Mouse (Mus musculus): Measurements from ENCODE around the gene Myo1f. TPM values are rescaled to one million over a fixed set of nuclear protein-coding genes. Genes with fewer than 3 reads are reported as not detected.
A peak's percentile ranks its signal among the peaks of the same experiment; 100 is the strongest.
"Not testable (repeated sequence)": the region's sequence is repeated elsewhere in the genome, so short reads cannot be mapped to it uniquely, and the experiment has no call there.

Gene Myo1f
- total RNA-seq, 2 experiments from 2014 or later: 2.2 to 2.8 TPM

GRCm38 (mm10) chr17:33564599-33564998 lies 9.1 kb downstream of the Myo1f start:
- intact Hi-C loops (cut with DNase I): no loop called here
- DNase-seq: no peak

DNA sequence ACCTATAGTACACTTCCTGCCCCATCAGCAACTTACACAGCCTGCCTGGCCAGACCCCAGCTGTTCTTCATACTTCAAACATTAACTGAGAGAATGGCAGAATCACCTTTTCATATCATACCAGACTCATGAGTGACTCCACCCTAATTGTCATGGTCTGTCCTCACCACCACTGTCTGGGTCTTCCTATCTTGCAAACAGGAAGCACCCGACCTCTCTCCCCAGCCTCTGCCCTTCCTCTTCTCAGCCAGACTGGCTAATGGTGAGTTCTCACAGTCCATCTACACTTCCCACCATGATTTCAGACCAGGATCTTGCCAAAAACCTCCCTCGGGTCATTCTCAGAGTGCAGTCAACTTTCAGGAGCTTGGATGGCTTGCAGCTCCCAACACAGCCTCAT lies 10.7 kb downstream of the Myo1f start:
- intact Hi-C loops (cut with DNase I): no loop called here
- no peak for DNase-seq

- DNase-seq: no peak
Observed at GRCm38 (mm10) chr17:33584061-33584460, 28.6 kb downstream of the Myo1f start.

DNA sequence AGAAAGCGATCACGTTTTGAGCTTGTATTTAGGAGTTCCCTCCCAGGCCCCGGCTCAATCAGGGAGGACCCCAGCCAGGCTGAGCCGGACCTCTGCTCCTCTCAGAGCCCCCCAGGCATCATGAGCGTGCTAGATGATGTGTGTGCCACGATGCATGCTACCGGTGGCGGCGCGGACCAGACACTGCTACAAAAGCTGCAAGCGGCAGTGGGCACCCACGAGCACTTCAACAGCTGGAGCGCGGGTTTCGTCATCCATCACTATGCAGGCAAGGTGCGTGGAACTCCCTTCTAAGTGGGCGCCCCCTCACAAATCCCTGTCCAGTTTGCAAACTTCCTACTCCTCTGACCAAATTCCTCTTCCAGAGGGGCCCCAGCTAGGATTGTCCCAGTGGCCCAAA lies 30.5 kb downstream of the Myo1f start:
- intact Hi-C loops (cut with DNase I): no loop called here
- DNase-seq: no peak

More at GRCm38 (mm10) chr17:33584061-33584460, 28.6 kb downstream of the Myo1f start:
- intact Hi-C loops (cut with DNase I): no loop called here

- no peak for DNase-seq
- intact Hi-C loops (cut with DNase I): no loop called here
Observed at GRCm38 (mm10) chr17:33597271-33597670, 41.8 kb downstream of the Myo1f start.

DNA sequence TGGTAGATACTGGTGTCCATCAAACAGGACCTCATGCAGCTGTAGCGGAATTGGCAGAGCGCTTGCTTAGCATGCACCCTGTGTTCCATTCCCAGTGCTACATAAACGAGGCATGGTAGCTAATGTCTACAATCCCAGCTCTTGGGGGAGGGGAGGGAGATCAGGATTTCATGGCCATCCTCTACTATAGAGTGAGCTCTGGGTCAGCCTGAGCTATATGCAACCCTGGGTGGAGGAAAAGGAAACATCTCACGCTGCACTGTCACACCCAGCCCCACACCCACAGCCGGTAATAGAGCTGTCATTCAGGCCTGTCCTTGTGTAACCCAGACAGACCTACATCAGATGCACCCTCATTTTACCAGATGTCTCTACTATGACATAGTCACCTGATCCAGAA lies 43.0 kb downstream of the Myo1f start:
- no peak for DNase-seq
- intact Hi-C loops (cut with DNase I): no loop called here

- DNase-seq: no peak
- intact Hi-C loops (cut with DNase I): no loop called here
Observed at GRCm38 (mm10) chr17:33599836-33600475, 44.4 kb downstream of the Myo1f start.

DNA sequence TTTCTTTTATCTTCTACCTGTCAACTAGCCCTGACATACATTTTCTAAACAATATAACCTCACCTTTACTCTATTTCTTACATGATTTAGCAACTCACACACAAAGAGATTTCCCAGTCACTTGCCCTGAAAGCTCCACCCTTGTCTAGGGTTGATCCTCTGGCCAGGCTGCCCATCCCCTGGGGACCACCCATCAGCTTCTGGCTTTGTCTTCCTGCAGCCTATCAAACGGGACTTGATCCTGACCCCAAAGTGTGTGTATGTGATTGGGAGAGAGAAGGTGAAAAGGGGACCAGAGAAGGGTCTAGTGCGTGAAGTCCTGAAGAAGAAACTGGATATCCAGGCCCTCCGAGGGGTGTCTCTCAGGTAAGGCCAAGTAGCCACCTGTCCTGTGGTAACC lies 45.3 kb downstream of the Myo1f start:
- DNase-seq: no peak
- intact Hi-C loops (cut with DNase I): no loop called here

- no peak for DNase-seq
- intact Hi-C loops (cut with DNase I): no loop called here
Observed at GRCm38 (mm10) chr17:33601947-33602346, 46.4 kb downstream of the Myo1f start.

- intact Hi-C loops (cut with DNase I): no loop called here
- no peak for DNase-seq
Observed at GRCm38 (mm10) chr17:33607273-33607672, 51.8 kb downstream of the Myo1f start.

DNA sequence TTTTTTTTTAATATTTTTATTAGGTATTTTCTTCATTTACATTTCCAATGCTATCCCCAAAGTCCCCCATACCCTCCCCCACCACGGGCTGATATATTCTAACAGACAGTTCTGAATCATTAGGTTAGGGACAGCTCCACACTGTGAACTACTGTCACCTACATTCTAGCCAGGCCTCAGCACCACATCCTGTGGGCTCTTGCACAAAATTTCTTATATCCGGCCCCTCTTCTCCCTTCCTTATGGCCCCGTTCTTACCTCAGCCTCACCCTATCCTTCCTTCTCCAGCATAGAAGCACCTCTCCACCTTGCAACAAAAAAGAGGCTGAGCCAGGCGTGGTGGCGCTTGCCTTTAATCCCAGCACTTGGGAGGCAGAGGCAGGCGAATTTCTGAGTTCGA lies 55.0 kb downstream of the Myo1f start:
- intact Hi-C loops (cut with DNase I): no loop called here

DNA sequence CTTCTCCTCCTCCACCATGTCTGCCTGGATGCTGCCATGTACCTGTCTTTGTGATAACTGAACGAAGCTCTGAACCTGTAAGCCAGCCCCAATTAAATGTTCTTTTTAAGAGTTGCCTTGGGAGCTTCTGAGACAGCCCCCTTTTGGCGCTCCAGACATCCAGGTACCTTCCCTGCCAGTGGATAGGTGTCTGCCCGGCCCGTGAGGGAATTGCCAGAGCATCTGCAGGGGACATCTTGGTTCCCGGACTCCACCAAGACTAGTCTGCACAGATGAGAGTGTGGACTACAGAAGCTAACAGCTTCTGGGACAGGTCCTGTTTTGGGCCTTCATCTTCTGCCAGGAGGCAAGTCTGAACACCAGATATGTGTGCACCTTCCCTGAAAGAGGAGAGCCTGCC lies 58.2 kb downstream of the Myo1f start:
- intact Hi-C loops (cut with DNase I); DNase-seq: not testable (repeated sequence)

More for the DNA sequence above, 55.0 kb downstream of the Myo1f start:
- DNase-seq: no peak

DNA sequence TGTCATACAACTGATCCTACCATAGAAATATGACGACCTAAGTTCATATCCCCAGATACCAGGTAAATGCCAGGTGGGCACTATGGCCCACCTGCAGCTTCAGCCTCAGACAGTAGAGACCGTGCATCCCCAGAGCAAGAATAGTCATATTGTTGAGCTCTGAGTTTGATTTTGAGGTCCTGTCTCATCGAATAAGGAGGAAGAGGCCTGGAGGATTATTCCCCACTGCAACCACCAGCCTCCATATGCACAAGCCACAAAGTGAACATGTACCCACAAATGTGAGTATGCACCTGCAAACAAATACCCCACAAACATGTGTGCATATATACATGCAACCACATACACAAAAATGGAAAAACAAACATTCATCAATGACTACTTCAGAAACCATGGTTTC lies 71.8 kb downstream of the Myo1f start:
- intact Hi-C loops (cut with DNase I): no loop called here
- DNase-seq: no peak

DNA sequence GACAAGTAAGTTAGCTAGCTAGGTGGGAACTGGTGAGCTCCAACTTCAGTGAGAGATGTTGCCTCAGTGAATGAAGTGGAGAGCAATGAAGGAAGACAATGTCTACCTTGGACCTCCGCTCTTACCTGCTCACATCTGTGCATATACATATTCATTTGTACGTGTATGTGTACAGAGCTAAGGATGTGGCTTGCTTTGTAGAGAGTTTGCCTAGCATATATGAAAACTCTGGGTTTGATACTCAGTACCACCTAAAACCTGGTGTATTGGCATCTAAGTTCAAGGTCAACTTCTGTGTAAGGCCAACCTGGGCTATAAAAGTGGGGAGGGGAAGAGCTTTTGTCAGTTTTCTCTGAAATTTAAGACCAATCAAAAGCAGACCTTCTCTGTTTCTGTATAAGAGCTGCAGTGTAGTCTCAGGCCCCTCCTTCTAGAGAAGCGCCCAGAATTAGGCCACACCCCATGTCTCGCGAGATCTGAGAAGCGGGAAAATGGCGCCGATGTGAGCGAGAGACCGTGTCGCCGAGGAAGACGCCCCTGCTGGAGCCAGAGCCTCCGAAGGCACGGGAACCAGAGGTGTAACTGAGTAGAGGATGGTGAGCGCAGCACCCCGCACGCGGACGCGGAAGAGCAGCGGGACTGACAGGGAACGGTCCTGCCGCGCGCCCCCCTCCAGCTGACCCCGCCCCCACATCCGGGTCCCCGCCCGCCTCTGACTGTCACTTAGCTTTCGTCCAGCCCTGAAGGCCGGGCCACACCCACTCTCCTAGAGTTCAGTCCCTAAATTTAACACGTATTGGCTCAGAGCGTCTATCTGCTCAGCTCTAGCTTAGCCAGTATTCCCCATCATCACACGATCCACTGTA lies 73.3 kb downstream of the Myo1f start, which contains the start of gene Zfp414:
Zfp414 (plus strand) TSS at position 470 of the 866 bp plus-strand sequence.
- DNase-seq: peak; percentile 93 to 98
- intact Hi-C loops (cut with DNase I): no loop called here

- intact Hi-C loops (cut with DNase I): no loop called here
- DNase-seq: no peak
Observed at GRCm38 (mm10) chr17:33629487-33630125, 74.1 kb downstream of the Myo1f start.

GRCm38 (mm10) chr17:33630171-33630895 lies 74.8 kb downstream of the Myo1f start:
- no peak for DNase-seq
- intact Hi-C loops (cut with DNase I): no loop called here

GRCm38 (mm10) chr17:33631236-33631635 lies 75.7 kb downstream of the Myo1f start:
- no peak for DNase-seq
- intact Hi-C loops (cut with DNase I): no loop called here

GRCm38 (mm10) chr17:33631796-33632195 lies 76.3 kb downstream of the Myo1f start:
- intact Hi-C loops (cut with DNase I): no loop called here

GRCm38 (mm10) chr17:33637038-33637437 lies 81.5 kb downstream of the Myo1f start:
- DNase-seq: no peak
- intact Hi-C loops (cut with DNase I): no loop called here

More at GRCm38 (mm10) chr17:33631796-33632195, 76.3 kb downstream of the Myo1f start:
- DNase-seq: no peak

GRCm38 (mm10) chr17:33637516-33638276 lies 82.2 kb downstream of the Myo1f start, which contains the start of gene Pram1:
Pram1 (plus strand) TSS chr17:33638056.
- no peak for DNase-seq
- intact Hi-C loops (cut with DNase I): no loop called here
